Mouse (Mus musculus) induced T-regulatory cell, adult 2 months (primary cell): ENCODE measurements at regions not wholly inside any gene's neighbourhood (a gene's known extent, or its start where the extent isn't known, plus 50 kb on each side); places are given as distances from the start of the nearest gene placed in this dataset.

Experiments used
- DNase-seq: peaks from one replicate; pipeline ENCODE4 v3.0.0-alpha.2; 2012; ENCODE audit warnings: low read depth

GRCm38 (mm10) chr13:101824962-101825361 is 56.9 kb upstream of the Pik3r1 start:
- DNase-seq, result no peak

GRCm38 (mm10) chr13:101831872-101832629 is 64.0 kb upstream of the Pik3r1 start:
- DNase-seq, result no peak

GRCm38 (mm10) chr13:101834546-101834945 is 66.5 kb upstream of the Pik3r1 start:
- no peak for DNase-seq

GRCm38 (mm10) chr13:101836992-101837391 is 69.0 kb upstream of the Pik3r1 start:
- DNase-seq, result no peak

- no peak for DNase-seq
These were observed 76.7 kb upstream of the Pik3r1 start for GRCm38 (mm10) chr13:101844461-101845440.

GRCm38 (mm10) chr13:101846016-101846415 is 78.0 kb upstream of the Pik3r1 start:
- DNase-seq, result no peak

- no peak for DNase-seq
These were observed 80.0 kb upstream of the Pik3r1 start for GRCm38 (mm10) chr13:101847879-101848600.

- DNase-seq, result no peak
These were observed 80.7 kb upstream of the Pik3r1 start for GRCm38 (mm10) chr13:101848601-101849147.

GRCm38 (mm10) chr13:101849416-101849815 is 81.4 kb upstream of the Pik3r1 start:
- no peak for DNase-seq

GRCm38 (mm10) chr13:101851329-101851728 is 83.3 kb upstream of the Pik3r1 start:
- DNase-seq, result no peak

GRCm38 (mm10) chr13:101852960-101853359 is 84.9 kb upstream of the Pik3r1 start:
- DNase-seq, result no peak

GRCm38 (mm10) chr13:101855141-101855540 is 87.1 kb upstream of the Pik3r1 start:
- DNase-seq, result no peak

GRCm38 (mm10) chr13:101860704-101861103 is 92.7 kb upstream of the Pik3r1 start:
- DNase-seq, result no peak

- no peak for DNase-seq
These were observed 94.0 kb upstream of the Pik3r1 start for GRCm38 (mm10) chr13:101862011-101862410.

GRCm38 (mm10) chr13:101863015-101863414 is 95.0 kb upstream of the Pik3r1 start:
- DNase-seq, result no peak

- no peak for DNase-seq
These were observed 95.6 kb upstream of the Pik3r1 start for GRCm38 (mm10) chr13:101863602-101864001.

GRCm38 (mm10) chr13:101866843-101867242 is 98.8 kb upstream of the Pik3r1 start:
- peak; percentile 9 for DNase-seq

GRCm38 (mm10) chr13:101874761-101875160 is 106.7 kb upstream of the Pik3r1 start:
- DNase-seq, result no peak

- no peak for DNase-seq
These were observed 108.1 kb upstream of the Pik3r1 start for GRCm38 (mm10) chr13:101876069-101876468.

GRCm38 (mm10) chr13:101876601-101877000 is 108.6 kb upstream of the Pik3r1 start:
- no peak for DNase-seq

- DNase-seq, result no peak
These were observed 110.2 kb upstream of the Pik3r1 start for GRCm38 (mm10) chr13:101878168-101878567.

- no peak for DNase-seq
These were observed 111.6 kb upstream of the Pik3r1 start for GRCm38 (mm10) chr13:101879561-101880081.
